7 mouse cellular contexts compared by ENCODE assay signal in genomic region chr11:117792281-117792888, GRCm38 (mm10). TPM values are rescaled to one million over a fixed set of nuclear protein-coding genes. Genes with fewer than 3 reads are reported as not detected.
DNase-seq lines count a peak whose midpoint lies in the region; ATAC-seq and TF ChIP-seq lines count a peak whose summit lies in the region.

No protein-coding gene starts in this region.

- H3K4me2 ChIP-seq in heart, embryonic 16.5 days (ENCODE audit: low read depth, low read length) = peak overlapping the region; percentile 66
- H3K4me2 ChIP-seq in limb, embryonic 13.5 days (replicated peaks) = peak overlapping the region; percentile 57
- H3K4me2 ChIP-seq in midbrain, postnatal 0 days (ENCODE audit: low read depth, low read length, poor library complexity, severe bottlenecking) = 0 out of 2 replicates have a peak overlapping the region, but pooled peaks have one; percentile 10

- no peaks in the 10 kb centered on the region for H3K9me3 ChIP-seq in heart, embryonic 16.5 days (replicated peaks; ENCODE audit: control insufficient read depth, low read length)
- no peaks in the 10 kb centered on the region; the same call in 1 of the 2 replicates for H3K9me3 ChIP-seq in limb, embryonic 13.5 days
- H3K9me3 ChIP-seq in midbrain, postnatal 0 days (ENCODE audit: low read length) = no peaks in the 10 kb centered on the region

- intact Hi-C loops in left cerebral cortex, postnatal 36 days (cut with DNase I) = loop anchor here (5.0 kb wide), 1 partner anchor 35 kb away; the partner anchor contains the start of genes Afmid and Tk1

- peak; percentile 86 to 89 for DNase-seq in B cell, adult 2 months
- peak; percentile 94 for DNase-seq in ES-CJ7 (ENCODE audit: low read depth, low spot score)
- no peak for DNase-seq in midbrain, postnatal 0 days (ENCODE audit: low spot score)
- no peak for DNase-seq in left cerebral cortex, postnatal 36 days (ENCODE audit: low spot score in 2 of 2)
- no peak for DNase-seq in frontal cortex, postnatal 10 days (ENCODE audit: low spot score in 2 of 2)

- peak overlapping the region; percentile 67 for H3K9ac ChIP-seq in heart, embryonic 16.5 days (ENCODE audit: low read length)
- peak overlapping the region; percentile 19; the same call in 1 of the 2 replicates for H3K9ac ChIP-seq in limb, embryonic 13.5 days
- H3K9ac ChIP-seq in midbrain, postnatal 0 days (replicated peaks; ENCODE audit: low read length, poor library complexity, severe bottlenecking) = no peak overlapping the region

- peak overlapping the region; percentile 53; the same call in 1 of the 2 replicates for H3K27ac ChIP-seq in heart, embryonic 16.5 days (ENCODE audit: low read length)
- H3K27ac ChIP-seq in limb, embryonic 13.5 days = no peak overlapping the region
- H3K27ac ChIP-seq in midbrain, postnatal 0 days (ENCODE audit: low read depth, low read length) = no peak overlapping the region

- H3K36me3 ChIP-seq in heart, embryonic 16.5 days (ENCODE audit: control insufficient read depth, insufficient read depth) = no peaks in the 10 kb centered on the region
- H3K36me3 ChIP-seq in limb, embryonic 13.5 days = no peaks in the 10 kb centered on the region
- H3K36me3 ChIP-seq in midbrain, postnatal 0 days (ENCODE audit: insufficient read depth, low read length) = no peaks in the 10 kb centered on the region

- no peaks in the 10 kb centered on the region for H3K27me3 ChIP-seq in heart, embryonic 16.5 days (ENCODE audit: control insufficient read depth, insufficient read depth, low read length)
- no peaks in the 10 kb centered on the region; the same call in none of the 2 replicates for H3K27me3 ChIP-seq in limb, embryonic 13.5 days
- H3K27me3 ChIP-seq in midbrain, postnatal 0 days (ENCODE audit: insufficient read depth, low read length) = no peaks in the 10 kb centered on the region

- 11% methylated on average over 22 of the region's 22 CpGs for WGBS in heart, embryonic 16.5 days
- WGBS in limb, embryonic 13.5 days = 5% methylated on average over 22 of the region's 22 CpGs
- 16% methylated on average over 22 of the region's 22 CpGs for WGBS in midbrain, postnatal 0 days

- peak overlapping the region; percentile 37 for H3K4me3 ChIP-seq in heart, embryonic 16.5 days (ENCODE audit: low read length)
- H3K4me3 ChIP-seq in limb, embryonic 13.5 days = peak overlapping the region; percentile 21
- no peak overlapping the region for H3K4me3 ChIP-seq in midbrain, postnatal 0 days (ENCODE audit: low read depth, low read length)

- TF ChIP-seq CTCF in midbrain, postnatal 0 days (IDR thresholded peaks at IDR 0.05) = no peak

- H3K4me1 ChIP-seq in heart, embryonic 16.5 days (ENCODE audit: control insufficient read depth, insufficient read depth, low read length) = peaks cover 11% of the 10 kb centered on the region
- H3K4me1 ChIP-seq in limb, embryonic 13.5 days = peaks cover 25% of the 10 kb centered on the region
- H3K4me1 ChIP-seq in midbrain, postnatal 0 days (ENCODE audit: insufficient read depth, low read length) = no peaks in the 10 kb centered on the region

- ATAC-seq in heart, embryonic 16.5 days (replicated peaks; ENCODE audit: extremely low read depth, insufficient read depth, low FRiP score) = no peak; the same call in 1 of the 2 replicates
- peak; percentile 63; the same call in 1 of the 2 replicates for ATAC-seq in limb, embryonic 13.5 days (ENCODE audit: low FRiP score, low read depth)
- no peak for ATAC-seq in midbrain, postnatal 0 days (ENCODE audit: low FRiP score)

RNA-seq across cellular contexts. Expression of gene 6030468B19Rik, which starts 5.1 kb away (rescaled TPM):
- 0.32 and 0.39 TPM in 2 replicates for polyA plus RNA-seq in heart, embryonic 16.5 days (2015; fragmentation: Nextera tagmentation; extraction: Ambion mirVana)
- polyA plus RNA-seq in limb, embryonic 13.5 days (2015; fragmentation: Nextera tagmentation; extraction: Ambion mirVana) = 0.41 and 0.60 TPM in 2 replicates
- total RNA-seq in midbrain, postnatal 0 days (2014; rRNA removed) = not detected in 2 replicates
- not detected in 2 replicates for polyA plus RNA-seq in midbrain, postnatal 0 days (2015; fragmentation: Nextera tagmentation; extraction: Ambion mirVana)
- total RNA-seq in left cerebral cortex, postnatal 36 days (2021) = not detected

RNA-seq across cellular contexts. Expression of gene Tmc6, which starts 10.4 kb away (rescaled TPM):
- polyA plus RNA-seq in heart, embryonic 16.5 days (2015; fragmentation: Nextera tagmentation; extraction: Ambion mirVana) = 28.4 and 30.8 TPM in 2 replicates
- 19.0 and 23.9 TPM in 2 replicates for polyA plus RNA-seq in limb, embryonic 13.5 days (2015; fragmentation: Nextera tagmentation; extraction: Ambion mirVana)
- total RNA-seq in midbrain, postnatal 0 days (2014; rRNA removed) = 2.8 and 3.9 TPM in 2 replicates
- 2.2 and 3.1 TPM in 2 replicates for polyA plus RNA-seq in midbrain, postnatal 0 days (2015; fragmentation: Nextera tagmentation; extraction: Ambion mirVana)
- 1 to 10 TPM; 4.5 to 8.9 TPM for total RNA-seq in left cerebral cortex, postnatal 36 days (2021)

RNA-seq across cellular contexts. Expression of gene Tmc8, which starts 10.5 kb away (rescaled TPM):
- 4.1 and 6.0 TPM in 2 replicates for polyA plus RNA-seq in heart, embryonic 16.5 days (2015; fragmentation: Nextera tagmentation; extraction: Ambion mirVana)
- polyA plus RNA-seq in limb, embryonic 13.5 days (2015; fragmentation: Nextera tagmentation; extraction: Ambion mirVana) = 0.81 and 1.4 TPM in 2 replicates
- 0.33 and 3.2 TPM in 2 replicates for total RNA-seq in midbrain, postnatal 0 days (2014; rRNA removed)
- polyA plus RNA-seq in midbrain, postnatal 0 days (2015; fragmentation: Nextera tagmentation; extraction: Ambion mirVana) = 0.79 and 1.2 TPM in 2 replicates
- under 1 TPM; 0.62 to 0.68 TPM for total RNA-seq in left cerebral cortex, postnatal 36 days (2021)

RNA-seq across cellular contexts. Expression of gene Gm20708, which starts 17.1 kb away (rescaled TPM):
- 0.92 and 2.4 TPM in 2 replicates for polyA plus RNA-seq in heart, embryonic 16.5 days (2015; fragmentation: Nextera tagmentation; extraction: Ambion mirVana)
- polyA plus RNA-seq in limb, embryonic 13.5 days (2015; fragmentation: Nextera tagmentation; extraction: Ambion mirVana) = 0.60 and 0.72 TPM in 2 replicates
- 2.4 TPM in 1 of 2 replicates, not detected in the other for total RNA-seq in midbrain, postnatal 0 days (2014; rRNA removed)
- polyA plus RNA-seq in midbrain, postnatal 0 days (2015; fragmentation: Nextera tagmentation; extraction: Ambion mirVana) = 1.2 and 2.7 TPM in 2 replicates
- total RNA-seq in left cerebral cortex, postnatal 36 days (2021) = 1 to 10 TPM; 1.4 to 2.2 TPM

RNA-seq across cellular contexts. Expression of gene Syngr2, which starts 17.1 kb away (rescaled TPM):
- 111 and 133 TPM in 2 replicates for polyA plus RNA-seq in heart, embryonic 16.5 days (2015; fragmentation: Nextera tagmentation; extraction: Ambion mirVana)
- 38.4 and 39.5 TPM in 2 replicates for polyA plus RNA-seq in limb, embryonic 13.5 days (2015; fragmentation: Nextera tagmentation; extraction: Ambion mirVana)
- 18.8 and 25.3 TPM in 2 replicates for total RNA-seq in midbrain, postnatal 0 days (2014; rRNA removed)
- 14.0 and 14.6 TPM in 2 replicates for polyA plus RNA-seq in midbrain, postnatal 0 days (2015; fragmentation: Nextera tagmentation; extraction: Ambion mirVana)
- 10 to 100 TPM; 10.1 to 10.2 TPM for total RNA-seq in left cerebral cortex, postnatal 36 days (2021)

Comparison
In these comparisons a context has a peak if more than half of its experiments do, and no peak if none do; other contexts are left out.
1. DNase-seq: peak in B cell, adult 2 months (2 of 2) and ES-CJ7 (single experiment); none in midbrain, postnatal 0 days (single experiment), left cerebral cortex, postnatal 36 days (0 of 2) and frontal cortex, postnatal 10 days (0 of 2).
2. H3K4me2 ChIP-seq: peak in every context shown above with its lines; median percentile 66 in heart, embryonic 16.5 days; 57 in limb, embryonic 13.5 days; 10 in midbrain, postnatal 0 days.